Mouse (Mus musculus): ENCODE data around the gene Gtf2ird2. TPM values are rescaled to one million over a fixed set of nuclear protein-coding genes. Genes with fewer than 3 reads are reported as not detected.

Gtf2ird2 gene
- polyA plus RNA-seq, 1 experiment from 2014 or later: 8.8 TPM

- no peak overlapping the region for H3K9ac ChIP-seq
- 0 out of 2 replicates have a peak, but pooled peaks cover 8% of the 10 kb centered on the region for H3K4me1 ChIP-seq
- 88% methylated on average over 11 of the region's 11 CpGs for WGBS
- H3K4me2 ChIP-seq (replicated peaks): no peak overlapping the region
- no peaks in the 10 kb centered on the region for H3K27me3 ChIP-seq
- ATAC-seq (ENCODE audit: insufficient number of reproducible peaks, low FRiP score, low TSS enrichment, low read depth): no peak
- no peak overlapping the region for H3K27ac ChIP-seq (replicated peaks)
- peaks cover 93% of the 10 kb centered on the region for H3K36me3 ChIP-seq
- no peak overlapping the region for H3K4me3 ChIP-seq (replicated peaks)
- H3K9me3 ChIP-seq (replicated peaks): no peaks in the 10 kb centered on the region
Measured at GRCm38 (mm10) chr5:134271421-134271820, 87.6 kb downstream of the Gtf2ird2 start.

- 59% methylated on average over 11 of the region's 11 CpGs for WGBS
- ATAC-seq (ENCODE audit: insufficient number of reproducible peaks, low FRiP score, low TSS enrichment, low read depth): no peak
- no peaks in the 10 kb centered on the region for H3K9me3 ChIP-seq (replicated peaks)
- H3K4me1 ChIP-seq: 0 out of 2 replicates have a peak, but pooled peaks cover 8% of the 10 kb centered on the region
- H3K36me3 ChIP-seq: peaks cover 94% of the 10 kb centered on the region
- no peaks in the 10 kb centered on the region for H3K27me3 ChIP-seq
- no peak overlapping the region for H3K4me2 ChIP-seq (replicated peaks)
- no peak overlapping the region for H3K27ac ChIP-seq (replicated peaks)
- H3K9ac ChIP-seq: no peak overlapping the region
- no peak overlapping the region for H3K4me3 ChIP-seq (replicated peaks)
Measured at GRCm38 (mm10) chr5:134272761-134273160, 88.9 kb downstream of the Gtf2ird2 start.

GRCm38 (mm10) chr5:134273761-134274160, 89.9 kb downstream of the Gtf2ird2 start:
- ATAC-seq (ENCODE audit: insufficient number of reproducible peaks, low FRiP score, low TSS enrichment, low read depth): no peak
- Histone ChIP-seq H3K27ac (replicated peaks) (no peak overlapping the region), H3K36me3 (peaks cover 95% of the 10 kb centered on the region), H3K27me3 (no peaks in the 10 kb centered on the region), H3K9me3 (replicated peaks) (no peaks in the 10 kb centered on the region), H3K9ac (no peak overlapping the region), H3K4me2 (replicated peaks) (no peak overlapping the region), H3K4me1 (0 out of 2 replicates have a peak, but pooled peaks cover 8% of the 10 kb centered on the region), H3K4me3 (replicated peaks) (no peak overlapping the region)
- 79% methylated on average over 8 of the region's 8 CpGs for WGBS

Other genes with a start within 250 kb of the Gtf2ird2 start
- gene Castor2, start 84.3 kb upstream of the Gtf2ird2 start, polyA plus RNA-seq (2015; fragmentation: Nextera tagmentation; extraction: Ambion mirVana): 9.1 and 9.7 TPM in 2 replicates
- 26.1 and 29.4 TPM in 2 replicates for gene Rcc1l, start 7.2 kb upstream of the Gtf2ird2 start, polyA plus RNA-seq (2015; fragmentation: Nextera tagmentation; extraction: Ambion mirVana)
- gene Ncf1, start 45.6 kb downstream of the Gtf2ird2 start, polyA plus RNA-seq (2015; fragmentation: Nextera tagmentation; extraction: Ambion mirVana): 10.2 and 10.3 TPM in 2 replicates
- 190 and 202 TPM in 2 replicates for gene Gtf2i, start 130.7 kb downstream of the Gtf2ird2 start, polyA plus RNA-seq (2015; fragmentation: Nextera tagmentation; extraction: Ambion mirVana)

All from embryonic facial prominence, embryonic 15.5 days (tissue).